Mouse (Mus musculus) midbrain, embryonic 11.5 days (tissue): Measurements from ENCODE around the gene Trrap. TPM values are rescaled to one million over a fixed set of nuclear protein-coding genes. Genes with fewer than 3 reads are reported as not detected.

Source experiments
- ATAC-seq: fragments of 200-750 bp; cut with Nextera tagmentation; 2 replicates; pipeline ENCODE4 v1.8.0; 2017; ENCODE audit warnings: moderate TSS enrichment, moderate library complexity; ENCODE audit not compliant: low FRiP score
- DNase-seq: peaks from one replicate; pipeline ENCODE4 v3.0.0; 2015; ENCODE audit warnings: low spot score; ENCODE audit errors: missing footprints
- H3K27ac ChIP-seq: fragments of 300-500 bp; sonication (generic); 2 replicates; pipeline ENCODE4 v1.5.1; 2014; ENCODE audit warnings: low read depth, low read length
- H3K27me3 ChIP-seq: fragments of 300-500 bp; sonication (generic); 2 replicates; pipeline ENCODE4 v1.6.1; 2014; ENCODE audit warnings: mild to moderate bottlenecking, low read length, moderate library complexity, mixed read lengths; ENCODE audit not compliant: control insufficient read depth, insufficient read depth
- H3K36me3 ChIP-seq: fragments of 300-500 bp; sonication (generic); 2 replicates; pipeline ENCODE4 v1.6.1; 2014; ENCODE audit warnings: mild to moderate bottlenecking, low read length, moderate library complexity, mixed read lengths; ENCODE audit not compliant: control insufficient read depth, insufficient read depth
- H3K4me1 ChIP-seq: fragments of 300-500 bp; sonication (generic); 2 replicates; pipeline ENCODE4 v1.6.1; 2014; ENCODE audit warnings: low read length; ENCODE audit not compliant: control insufficient read depth, insufficient read depth
- H3K4me2 ChIP-seq: fragments of 300-500 bp; sonication (generic); 2 replicates; pipeline ENCODE4 v1.6.1; 2014; ENCODE audit warnings: mild to moderate bottlenecking, moderate library complexity
- H3K4me3 ChIP-seq: fragments of 300-500 bp; sonication (generic); 2 replicates; pipeline ENCODE4 v1.5.1; 2014; ENCODE audit warnings: low read depth, low read length
- H3K9ac ChIP-seq: fragments of 300-500 bp; sonication (generic); 2 replicates; pipeline ENCODE4 v1.6.1; 2014; ENCODE audit warnings: low read length
- H3K9me3 ChIP-seq: fragments of 300-500 bp; sonication (generic); 2 replicates; pipeline ENCODE4 v1.6.1; 2016; ENCODE audit warnings: low read length; ENCODE audit not compliant: control insufficient read depth
- WGBS: fragments of 180-500 bp; shearing (Covaris S2); extraction: QIAGEN DNeasy Blood & Tissue Kit; methylation state at CpG from one replicate; pipeline ENCODE4 v1.1.7; 2014; 5-methylcytosine and 5-hydroxymethylcytosine counted together
- polyA plus RNA-seq: library from polyadenylated mRNA; unstranded; fragments of >200 nt; fragmentation: Nextera tagmentation; extraction: Ambion mirVana; gene quantifications from 2 replicates; pipeline ENCODE4 v1.2.1, GENCODE M21; 2014

Gene Trrap
- polyA plus RNA-seq, 1 experiment from 2014 or later: 91.8 TPM

DNA sequence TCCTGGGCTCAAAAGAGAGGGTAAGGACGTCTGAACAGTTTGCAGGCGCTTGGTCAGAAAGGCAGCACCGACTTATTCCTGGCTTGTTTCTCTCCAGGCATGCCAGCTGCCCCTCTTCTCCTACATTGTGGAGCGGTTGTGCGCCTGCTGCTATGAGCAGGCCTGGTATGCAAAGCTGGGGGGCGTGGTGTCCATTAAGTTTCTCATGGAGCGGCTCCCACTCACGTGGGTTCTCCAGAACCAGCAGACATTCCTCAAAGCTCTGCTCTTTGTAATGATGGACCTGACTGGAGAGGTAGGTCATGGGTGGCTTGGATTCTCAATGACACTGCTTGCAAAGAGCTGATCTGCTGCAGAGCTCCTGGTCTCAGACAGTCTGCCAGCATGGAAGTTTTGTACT, 35.5 kb downstream of the Trrap start:
- Histone ChIP-seq H3K27ac (no peak overlapping the region), H3K27me3 (no peaks in the 10 kb centered on the region), H3K4me2 (no peak overlapping the region), H3K36me3 (peaks cover 62% of the 10 kb centered on the region), H3K4me1 (no peaks in the 10 kb centered on the region), H3K4me3 (no peak overlapping the region), H3K9me3 (no peaks in the 10 kb centered on the region), H3K9ac (no peak overlapping the region)
- no peak for DNase-seq
- 91% methylated on average over 8 of the region's 8 CpGs for WGBS
- ATAC-seq: no peak

DNA sequence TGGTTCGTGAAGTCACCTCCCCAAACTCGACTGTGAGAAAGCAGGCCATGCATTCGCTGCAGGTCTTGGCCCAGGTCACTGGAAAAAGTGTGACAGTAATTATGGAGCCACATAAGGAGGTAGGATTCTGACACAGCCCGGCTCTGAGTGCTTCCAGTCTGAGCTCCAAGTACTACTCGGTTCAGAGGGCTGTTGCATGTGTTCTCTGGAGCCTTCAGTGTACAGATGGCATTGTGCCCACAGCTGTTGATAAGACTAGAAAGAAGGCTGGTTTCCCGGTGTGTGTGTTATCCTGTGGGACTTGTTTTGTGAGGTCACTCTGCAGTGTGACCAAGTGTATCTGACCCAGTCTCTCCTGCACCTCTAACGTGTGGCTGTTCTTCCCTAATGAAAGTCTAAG, 36.6 kb downstream of the Trrap start:
- Histone ChIP-seq H3K4me3 (no peak overlapping the region), H3K9ac (no peak overlapping the region), H3K36me3 (peaks cover 64% of the 10 kb centered on the region), H3K27ac (no peak overlapping the region), H3K9me3 (no peaks in the 10 kb centered on the region), H3K4me1 (no peaks in the 10 kb centered on the region), H3K27me3 (no peaks in the 10 kb centered on the region), H3K4me2 (no peak overlapping the region)
- DNase-seq (no peak), ATAC-seq (no peak)
- WGBS: 93% methylated on average over 7 of the region's 7 CpGs

DNA sequence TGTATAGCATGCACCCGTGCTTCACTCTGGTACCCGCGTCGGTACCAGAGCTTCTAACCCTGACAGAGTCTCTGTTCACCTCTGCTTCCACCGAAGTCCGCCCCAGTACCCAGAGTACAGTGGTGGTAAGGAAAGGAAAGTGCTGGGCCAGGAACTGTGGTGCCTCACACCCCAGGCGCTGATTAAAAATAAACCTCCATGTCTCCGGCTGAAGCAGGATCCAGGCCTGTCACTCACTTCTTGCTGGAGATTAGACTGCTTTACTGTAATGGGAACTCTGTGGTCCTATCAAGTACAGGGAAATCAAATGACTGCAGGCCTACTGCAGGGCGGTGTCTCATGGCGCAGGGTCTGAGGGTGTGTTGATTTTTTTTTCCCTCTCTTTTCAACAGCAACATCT, 39.4 kb downstream of the Trrap start:
- Histone ChIP-seq H3K4me3 (no peak overlapping the region), H3K9me3 (no peaks in the 10 kb centered on the region; the same call in 1 of the 2 replicates), H3K27me3 (no peaks in the 10 kb centered on the region), H3K27ac (no peak overlapping the region), H3K36me3 (peaks cover 65% of the 10 kb centered on the region), H3K4me2 (no peak overlapping the region), H3K4me1 (no peaks in the 10 kb centered on the region), H3K9ac (no peak overlapping the region)
- WGBS: 97% methylated on average over 10 of the region's 10 CpGs
- DNase-seq: no peak
- ATAC-seq: no peak

DNA sequence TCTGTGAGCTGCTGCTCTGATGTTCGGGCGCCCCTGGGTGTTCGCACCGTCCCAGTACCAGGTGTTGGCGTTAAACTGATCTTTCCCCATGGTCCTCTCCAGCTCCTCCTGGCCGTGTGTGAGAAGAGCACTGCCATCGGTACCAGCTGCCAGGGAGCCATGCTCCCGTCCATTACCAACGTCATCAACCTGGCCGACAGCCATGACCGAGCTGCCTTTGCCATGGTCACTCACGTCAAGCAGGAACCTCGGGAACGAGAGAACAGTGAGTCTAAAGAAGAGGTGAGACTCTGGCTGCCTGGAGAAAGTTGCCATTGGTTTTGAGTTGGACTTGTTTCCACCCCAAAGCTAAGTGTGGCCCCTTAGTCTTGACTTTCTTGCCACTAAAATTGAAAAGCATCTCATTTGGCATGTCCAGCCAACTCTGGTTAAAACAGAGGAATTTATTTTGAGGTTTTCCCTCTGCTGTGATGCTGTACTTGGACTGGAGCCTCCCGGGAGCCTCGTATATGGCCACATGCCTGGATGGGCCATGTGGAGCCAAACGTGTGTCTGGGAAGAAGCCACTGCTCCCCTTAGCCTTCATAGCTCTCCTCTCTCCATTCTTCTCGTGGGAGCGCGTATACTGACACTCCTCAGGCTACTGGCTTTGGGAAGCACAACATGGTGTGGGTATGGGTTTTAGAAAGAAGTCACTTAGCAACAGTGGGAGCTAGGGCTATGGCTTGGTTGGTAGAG, 61.0 kb downstream of the Trrap start:
- Histone ChIP-seq H3K27me3 (no peaks in the 10 kb centered on the region), H3K4me2 (no peak overlapping the region), H3K4me1 (no peaks in the 10 kb centered on the region), H3K36me3 (peaks cover 65% of the 10 kb centered on the region), H3K27ac (no peak overlapping the region), H3K9ac (no peak overlapping the region), H3K4me3 (no peak overlapping the region), H3K9me3 (no peaks in the 10 kb centered on the region)
- ATAC-seq: no peak
- DNase-seq: no peak
- 96% methylated on average over 20 of the region's 20 CpGs for WGBS

DNA sequence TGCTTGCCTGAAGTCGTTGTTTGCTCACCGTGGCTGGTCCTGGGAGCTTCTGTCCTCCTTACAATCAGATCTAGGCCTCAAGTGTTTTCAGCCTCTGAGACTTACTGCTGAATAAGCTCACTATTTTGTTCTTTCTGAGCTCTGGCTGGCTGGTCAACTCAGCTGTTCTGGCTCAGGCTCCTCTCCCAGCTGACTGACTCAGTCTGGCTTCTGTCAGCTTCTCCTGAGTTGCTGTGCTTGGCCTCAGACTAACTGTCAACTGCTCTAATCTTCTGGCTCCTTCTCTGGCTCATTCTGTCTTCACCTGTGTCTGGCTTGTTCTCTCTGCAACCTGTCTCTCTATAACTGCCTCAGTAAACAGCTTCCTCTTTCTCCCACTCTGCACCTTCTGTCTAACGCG, 62.1 kb downstream of the Trrap start:
- H3K4me1 ChIP-seq: no peaks in the 10 kb centered on the region
- WGBS: 91% methylated on average over 4 of the region's 4 CpGs
- no peaks in the 10 kb centered on the region for H3K27me3 ChIP-seq
- no peak for DNase-seq
- no peaks in the 10 kb centered on the region for H3K9me3 ChIP-seq
- ATAC-seq: no peak
- H3K27ac ChIP-seq: no peak overlapping the region
- H3K36me3 ChIP-seq: peaks cover 62% of the 10 kb centered on the region
- H3K4me2 ChIP-seq: no peak overlapping the region
- H3K9ac ChIP-seq: no peak overlapping the region
- no peak overlapping the region for H3K4me3 ChIP-seq

DNA sequence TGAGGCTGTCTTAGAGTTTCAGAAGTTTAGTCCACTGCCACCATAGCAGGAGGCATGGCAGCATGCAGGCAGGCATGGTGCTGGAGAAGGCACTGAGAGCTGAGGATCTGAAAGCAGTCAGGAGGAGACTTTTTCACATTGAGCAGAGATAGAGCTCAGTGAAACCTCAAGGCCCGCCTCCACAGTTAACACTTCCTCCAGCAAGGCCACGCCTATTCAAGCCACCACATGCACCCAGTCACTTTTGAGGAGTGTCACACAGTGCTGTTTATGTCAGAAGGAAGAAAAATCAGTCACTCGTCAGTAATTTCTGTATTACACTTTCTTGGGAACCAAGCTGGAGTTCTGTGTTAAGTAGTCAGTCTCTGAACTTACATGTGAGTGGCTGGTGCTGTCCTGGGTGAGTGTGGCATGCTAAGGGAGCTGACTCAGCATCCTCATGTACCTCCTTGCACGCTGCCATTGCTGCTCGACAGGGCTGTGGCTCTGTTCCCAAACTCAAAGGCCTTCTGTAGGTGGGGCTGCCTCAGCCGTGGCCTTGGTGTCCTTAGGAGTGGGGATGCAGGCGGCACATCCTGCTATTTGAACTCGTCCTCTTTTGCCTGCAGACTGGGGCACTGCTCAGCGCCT, 64.4 kb downstream of the Trrap start:
- WGBS: 86% methylated on average over 9 of the region's 9 CpGs
- Histone ChIP-seq H3K9ac (no peak overlapping the region), H3K4me1 (no peaks in the 10 kb centered on the region), H3K4me2 (no peak overlapping the region), H3K27me3 (no peaks in the 10 kb centered on the region), H3K27ac (no peak overlapping the region), H3K4me3 (no peak overlapping the region), H3K36me3 (peaks cover 64% of the 10 kb centered on the region), H3K9me3 (no peaks in the 10 kb centered on the region)
- ATAC-seq (no peak), DNase-seq (no peak)

DNA sequence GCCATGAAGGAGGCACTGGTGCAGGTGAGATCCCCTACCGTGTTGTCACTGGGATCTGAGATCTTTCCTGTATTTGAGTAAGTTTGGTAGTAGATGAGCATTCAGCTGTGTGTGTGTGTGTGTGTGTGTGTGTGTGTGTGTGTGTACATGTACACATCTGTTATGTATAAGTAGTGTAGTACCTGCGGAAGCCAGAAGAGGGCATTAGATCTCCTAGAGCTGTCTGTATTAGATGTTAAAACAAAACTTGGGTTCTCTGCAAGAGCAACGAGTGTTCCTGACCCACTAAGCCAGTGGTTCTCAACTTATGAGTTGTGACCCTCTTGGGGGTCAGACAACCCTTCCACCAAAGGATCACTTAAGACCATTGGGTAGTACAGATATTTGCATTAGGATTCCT, 68.6 kb downstream of the Trrap start:
- no peak overlapping the region for H3K4me3 ChIP-seq
- H3K27me3 ChIP-seq: no peaks in the 10 kb centered on the region
- H3K4me1 ChIP-seq: no peaks in the 10 kb centered on the region
- no peak overlapping the region for H3K4me2 ChIP-seq
- WGBS: 91% methylated on average over 3 of the region's 3 CpGs
- no peak overlapping the region for H3K9ac ChIP-seq
- H3K27ac ChIP-seq: no peak overlapping the region
- H3K36me3 ChIP-seq: peaks cover 58% of the 10 kb centered on the region
- DNase-seq: no peak
- no peak for ATAC-seq
- no peaks in the 10 kb centered on the region for H3K9me3 ChIP-seq

DNA sequence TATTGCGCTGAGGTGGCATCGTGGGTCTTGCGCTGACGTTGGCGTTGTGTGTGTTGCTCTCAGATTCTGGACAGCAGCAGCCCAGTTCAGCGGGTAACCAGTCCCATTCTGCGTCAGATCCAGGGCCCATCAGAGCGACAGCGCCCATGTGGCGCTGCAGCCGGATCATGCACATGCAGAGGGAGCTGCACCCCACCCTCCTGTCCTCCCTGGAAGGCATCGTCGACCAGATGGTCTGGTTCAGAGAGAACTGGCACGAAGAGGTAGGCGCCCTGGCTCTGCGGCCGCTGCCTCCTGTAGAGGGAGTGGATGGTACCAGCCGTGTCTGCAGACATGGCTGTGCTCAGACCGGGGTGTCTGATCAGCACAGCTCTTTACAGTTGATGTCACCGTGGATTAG, 77.8 kb downstream of the Trrap start:
- Histone ChIP-seq H3K4me3 (no peak overlapping the region), H3K9me3 (no peaks in the 10 kb centered on the region), H3K27me3 (no peaks in the 10 kb centered on the region), H3K4me2 (no peak overlapping the region), H3K4me1 (no peaks in the 10 kb centered on the region), H3K36me3 (peaks cover 60% of the 10 kb centered on the region), H3K9ac (no peak overlapping the region), H3K27ac (no peak overlapping the region)
- ATAC-seq (no peak), DNase-seq (no peak)
- 96% methylated on average over 20 of the region's 20 CpGs for WGBS

DNA sequence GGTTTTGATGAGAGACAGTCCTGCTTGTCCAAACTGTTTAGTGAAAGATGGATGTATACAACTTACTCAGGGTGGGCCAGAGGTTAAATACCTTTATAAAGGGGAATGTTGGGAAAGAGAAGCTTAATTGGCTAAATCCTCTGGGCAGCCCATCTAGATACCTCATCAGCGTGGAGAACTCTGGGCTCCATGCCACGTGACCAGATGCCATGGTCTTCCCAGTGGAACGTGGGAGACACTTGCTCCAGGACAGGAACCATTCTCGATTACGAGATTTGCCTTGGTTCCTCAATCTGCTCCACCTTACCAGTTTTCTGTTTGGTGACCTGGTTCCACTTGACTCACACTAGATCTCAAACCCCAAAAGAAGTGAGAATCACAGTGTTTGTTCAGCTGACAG, 81.2 kb downstream of the Trrap start:
- no peaks in the 10 kb centered on the region for H3K4me1 ChIP-seq
- H3K36me3 ChIP-seq: peaks cover 70% of the 10 kb centered on the region
- WGBS: 95% methylated on average over 5 of the region's 5 CpGs
- DNase-seq (no peak), ATAC-seq (no peak)
- H3K4me2 ChIP-seq: no peak overlapping the region
- no peak overlapping the region for H3K27ac ChIP-seq
- H3K27me3 ChIP-seq: no peaks in the 10 kb centered on the region
- H3K9ac ChIP-seq: no peak overlapping the region
- H3K4me3 ChIP-seq: no peak overlapping the region
- no peaks in the 10 kb centered on the region for H3K9me3 ChIP-seq
